Mouse (Mus musculus) erythroblast, embryonic 14.5 days (primary cell): Measurements from ENCODE around the gene Hspa12b.

ENCODE experiments used
- GATA1 ChIP-seq: IDR thresholded peaks from 2 replicates; pipeline ENCODE4 v1.6.1; 2012; ENCODE audit warnings: low read length, inconsistent platforms, mixed read lengths
- TAL1 ChIP-seq: IDR thresholded peaks from 3 replicates; pipeline ENCODE4 v1.6.1; 2012; ENCODE audit warnings: low read length, inconsistent platforms, mixed read lengths

DNA sequence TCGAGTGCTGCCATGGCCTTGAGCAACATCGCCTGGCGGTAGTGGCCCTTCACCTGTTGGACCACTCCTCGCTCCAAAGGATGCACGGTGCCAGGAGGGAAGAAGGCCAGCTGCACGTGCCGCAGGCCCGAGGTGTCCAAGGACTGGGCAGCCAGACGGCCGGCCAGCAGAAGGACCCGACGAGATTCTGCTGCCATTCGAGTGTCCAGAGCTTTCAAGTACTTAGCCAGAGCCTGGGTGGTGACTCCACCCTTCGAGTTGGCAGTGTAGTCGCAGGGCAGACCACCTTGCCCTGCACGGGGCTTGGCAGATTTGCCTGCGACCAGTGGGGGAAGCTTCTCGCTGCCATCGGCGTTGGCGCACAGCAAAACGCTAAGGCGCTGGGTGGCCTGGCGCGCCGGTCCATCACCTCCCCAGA lies 51.8 kb downstream of the Hspa12b start:
- TF ChIP-seq GATA1 (no peak), TAL1 (no peak)
